Mouse (Mus musculus): Measurements from ENCODE around the gene Prex1. TPM values are rescaled to one million over a fixed set of nuclear protein-coding genes. Genes with fewer than 3 reads are reported as not detected.
A peak's percentile ranks its signal among the peaks of the same experiment; 100 is the strongest.

The Prex1 gene
- polyA plus RNA-seq, 1 experiment from 2014 or later, result 32.7 TPM

- H3K27me3 ChIP-seq, result no peaks in the 10 kb centered on the region
- H3K9ac ChIP-seq, result no peak overlapping the region
- ATAC-seq, result no peak
- H3K4me1 ChIP-seq, result peaks cover 74% of the 10 kb centered on the region
- 89% methylated on average over 4 of the region's 4 CpGs for WGBS
- H3K4me2 ChIP-seq, result no peak overlapping the region
- no peak overlapping the region for H3K4me3 ChIP-seq
- H3K9me3 ChIP-seq (replicated peaks), result no peaks in the 10 kb centered on the region
- H3K36me3 ChIP-seq (ENCODE audit: poor library complexity, severe bottlenecking), result no peaks in the 10 kb centered on the region
- H3K27ac ChIP-seq, result 0 out of 2 replicates have a peak overlapping the region, but pooled peaks have one; percentile 89
These were observed 58.8 kb downstream of the Prex1 start for GRCm38 (mm10) chr2:166654875-166655274.

GRCm38 (mm10) chr2:166653564-166653963 is 60.1 kb downstream of the Prex1 start:
- Histone ChIP-seq H3K27me3 (no peaks in the 10 kb centered on the region), H3K4me1 (peaks cover 73% of the 10 kb centered on the region), H3K4me2 (no peak overlapping the region), H3K9me3 (replicated peaks) (no peaks in the 10 kb centered on the region), H3K9ac (no peak overlapping the region), H3K36me3 (ENCODE audit: poor library complexity, severe bottlenecking) (no peaks in the 10 kb centered on the region), H3K4me3 (no peak overlapping the region), H3K27ac (peak overlapping the region; percentile 89)
- ATAC-seq, result peak; percentile 57
- 56% methylated on average over 5 of the region's 5 CpGs for WGBS

GRCm38 (mm10) chr2:166652672-166653071 is 61.0 kb downstream of the Prex1 start:
- no peak for ATAC-seq
- H3K4me3 ChIP-seq, result no peak overlapping the region
- peaks cover 64% of the 10 kb centered on the region for H3K4me1 ChIP-seq
- no peaks in the 10 kb centered on the region for H3K36me3 ChIP-seq (ENCODE audit: poor library complexity, severe bottlenecking)
- H3K9ac ChIP-seq, result no peak overlapping the region; the same call in 1 of the 2 replicates
- H3K4me2 ChIP-seq, result no peak overlapping the region
- WGBS, result 54% methylated on average over 4 of the region's 4 CpGs
- H3K9me3 ChIP-seq (replicated peaks), result no peaks in the 10 kb centered on the region
- no peaks in the 10 kb centered on the region for H3K27me3 ChIP-seq
- H3K27ac ChIP-seq, result peak overlapping the region; percentile 89; the same call in 1 of the 2 replicates

DNA sequence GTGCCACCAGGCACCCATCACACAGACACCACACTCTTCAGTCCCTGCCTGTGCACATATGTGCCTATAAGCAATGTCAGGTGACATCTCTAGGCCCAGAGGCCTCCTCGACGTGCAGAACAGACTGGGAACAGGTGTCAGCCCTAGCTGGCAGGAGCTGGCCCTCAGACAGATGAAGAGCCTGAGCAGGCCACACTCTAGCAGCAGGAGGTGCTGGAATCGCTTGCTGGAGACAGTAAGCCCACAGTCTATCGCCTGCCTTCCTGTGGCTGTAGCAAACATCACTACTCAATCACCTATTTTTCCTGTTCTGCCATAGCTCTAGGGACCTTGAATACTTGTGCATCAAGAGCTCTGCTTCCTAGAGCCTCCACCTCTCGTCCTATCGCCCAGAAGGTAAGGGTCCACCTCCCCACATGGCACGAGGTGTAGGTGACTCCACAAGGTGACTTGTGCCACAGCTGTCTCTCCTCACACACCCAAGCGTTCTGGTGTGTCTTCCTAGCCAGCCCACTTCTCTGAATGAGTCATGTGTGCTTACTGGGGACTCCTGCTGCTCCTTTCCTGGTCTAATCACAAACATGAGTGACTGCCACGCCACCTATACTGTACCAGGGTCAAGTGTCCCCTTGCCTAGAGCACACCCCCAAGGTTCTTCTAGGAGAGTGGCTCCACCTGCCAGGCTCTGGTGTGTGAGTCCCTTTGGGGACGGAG is 62.2 kb downstream of the Prex1 start:
- Histone ChIP-seq H3K4me1 (peaks cover 59% of the 10 kb centered on the region), H3K9ac (no peak overlapping the region), H3K27ac (peak overlapping the region; percentile 57), H3K27me3 (no peaks in the 10 kb centered on the region), H3K9me3 (replicated peaks) (no peaks in the 10 kb centered on the region), H3K4me2 (no peak overlapping the region), H3K36me3 (ENCODE audit: poor library complexity, severe bottlenecking) (peaks cover 2% of the 10 kb centered on the region; the same call in 1 of the 2 replicates), H3K4me3 (no peak overlapping the region)
- no peak for ATAC-seq
- 76% methylated on average over 10 of the region's 10 CpGs for WGBS

DNA sequence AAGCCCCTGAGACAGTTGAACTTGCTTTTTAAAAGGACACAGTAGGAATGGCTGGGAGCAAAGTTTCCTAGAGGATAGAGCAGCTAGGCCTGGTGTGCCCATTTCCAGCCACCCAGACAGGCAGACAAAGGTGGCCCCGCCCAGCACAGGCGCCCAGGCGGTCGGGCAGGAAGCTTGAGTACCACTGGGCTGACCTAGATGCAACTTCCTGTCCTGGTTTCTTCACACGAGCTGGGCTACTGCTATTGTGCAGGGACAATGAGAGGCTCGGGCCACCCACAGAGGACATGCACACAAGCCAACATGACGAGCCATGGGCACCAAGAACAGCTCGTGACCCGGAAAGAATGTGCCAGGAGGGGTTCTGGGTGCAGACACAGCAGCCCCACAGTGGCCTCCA is 63.2 kb downstream of the Prex1 start:
- Histone ChIP-seq H3K4me2 (no peak overlapping the region), H3K9ac (no peak overlapping the region), H3K27ac (no peak overlapping the region), H3K36me3 (ENCODE audit: poor library complexity, severe bottlenecking) (peaks cover 6% of the 10 kb centered on the region; the same call in 1 of the 2 replicates), H3K4me3 (no peak overlapping the region), H3K9me3 (replicated peaks) (no peaks in the 10 kb centered on the region), H3K4me1 (peaks cover 50% of the 10 kb centered on the region), H3K27me3 (no peaks in the 10 kb centered on the region)
- 33% methylated on average over 9 of the region's 9 CpGs for WGBS
- no peak for ATAC-seq

DNA sequence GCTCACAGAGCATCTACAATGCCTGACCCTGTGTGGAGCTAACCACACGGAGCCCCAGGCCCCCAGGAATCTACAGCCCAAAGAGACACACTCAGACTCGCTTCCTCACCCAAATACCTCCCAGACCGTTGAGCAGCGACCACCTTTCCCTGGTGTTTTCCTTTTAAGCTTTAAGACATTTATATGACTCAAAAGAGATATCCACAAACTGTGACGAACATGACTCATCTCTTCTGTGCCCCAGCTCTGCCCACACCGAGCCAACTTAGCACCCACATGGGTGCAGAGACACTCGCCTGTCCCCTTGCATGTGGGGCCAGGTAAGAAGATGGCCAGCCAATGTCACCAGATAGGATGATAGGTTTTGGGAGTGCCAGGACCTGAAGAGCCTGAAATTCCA is 66.4 kb downstream of the Prex1 start:
- Histone ChIP-seq H3K9ac (no peak overlapping the region), H3K4me1 (peaks cover 23% of the 10 kb centered on the region), H3K9me3 (replicated peaks) (no peaks in the 10 kb centered on the region), H3K36me3 (ENCODE audit: poor library complexity, severe bottlenecking) (peaks cover 16% of the 10 kb centered on the region; the same call in 1 of the 2 replicates), H3K27me3 (no peaks in the 10 kb centered on the region), H3K4me3 (no peak overlapping the region), H3K4me2 (no peak overlapping the region), H3K27ac (peak overlapping the region; percentile 35; the same call in 1 of the 2 replicates)
- ATAC-seq, result no peak
- 75% methylated on average over 7 of the region's 7 CpGs for WGBS

DNA sequence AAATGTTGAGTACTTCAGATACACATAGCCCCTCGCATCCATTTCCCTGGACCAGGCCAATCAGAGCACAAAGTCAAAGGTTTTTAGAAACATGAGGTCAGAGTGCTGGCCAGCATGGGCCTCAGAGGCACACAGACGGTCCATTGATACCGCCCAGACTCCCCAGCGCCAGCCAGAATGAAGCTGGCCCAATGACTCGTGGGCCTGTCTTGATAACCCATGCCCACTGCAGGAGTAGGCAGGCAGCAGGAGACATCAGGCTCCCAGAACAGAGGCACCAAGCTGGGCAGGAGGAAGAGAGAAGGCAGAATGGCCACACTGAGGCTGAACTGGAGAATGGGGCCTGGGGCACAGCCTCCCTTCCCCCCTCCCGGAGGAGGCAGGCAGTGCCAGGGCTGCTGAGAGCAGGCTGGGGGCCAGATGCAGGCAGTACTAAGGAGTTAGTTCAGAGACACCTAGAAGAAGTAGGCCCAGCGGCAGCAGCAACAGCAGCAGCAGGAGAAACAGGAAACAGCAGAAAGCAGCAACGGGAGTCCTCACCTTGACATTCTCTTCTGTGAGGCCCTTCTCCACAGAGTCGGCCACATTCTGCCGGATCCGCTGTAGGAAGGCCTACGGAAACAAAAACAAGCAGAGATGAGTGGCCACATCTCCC is 67.1 kb downstream of the Prex1 start:
- H3K9ac ChIP-seq, result no peak overlapping the region; the same call in 1 of the 2 replicates
- no peaks in the 10 kb centered on the region for H3K27me3 ChIP-seq
- no peak overlapping the region for H3K4me3 ChIP-seq
- H3K27ac ChIP-seq, result peak overlapping the region; percentile 35
- H3K4me2 ChIP-seq, result no peak overlapping the region
- peaks cover 17% of the 10 kb centered on the region; the same call in 1 of the 2 replicates for H3K36me3 ChIP-seq (ENCODE audit: poor library complexity, severe bottlenecking)
- H3K4me1 ChIP-seq, result peaks cover 19% of the 10 kb centered on the region
- WGBS, result 73% methylated on average over 12 of the region's 12 CpGs
- no peak for ATAC-seq
- H3K9me3 ChIP-seq (replicated peaks), result no peaks in the 10 kb centered on the region

DNA sequence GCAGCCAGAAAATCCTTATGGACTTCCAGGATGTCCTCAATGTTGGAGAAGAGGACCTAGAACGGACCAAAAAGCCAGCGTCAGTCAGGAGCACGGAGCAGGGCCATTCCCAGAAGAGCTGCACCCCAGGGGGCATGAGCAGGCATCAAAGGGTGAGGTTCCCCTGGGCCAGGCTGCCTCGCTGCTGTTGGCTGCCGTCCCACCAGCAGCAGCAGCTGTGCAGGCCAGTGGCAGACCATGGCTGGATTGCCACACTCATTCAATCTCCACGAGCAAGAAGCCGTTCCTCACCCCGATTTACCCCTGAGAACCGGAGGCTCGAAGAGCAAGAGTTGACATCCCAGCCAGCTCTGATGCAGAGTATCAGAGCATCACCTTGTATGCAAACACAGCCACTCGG is 68.8 kb downstream of the Prex1 start:
- Histone ChIP-seq H3K36me3 (ENCODE audit: poor library complexity, severe bottlenecking) (peaks cover 29% of the 10 kb centered on the region), H3K27me3 (no peaks in the 10 kb centered on the region), H3K9me3 (replicated peaks) (no peaks in the 10 kb centered on the region), H3K4me2 (no peak overlapping the region), H3K27ac (no peak overlapping the region), H3K4me3 (no peak overlapping the region), H3K4me1 (peaks cover 8% of the 10 kb centered on the region), H3K9ac (no peak overlapping the region)
- WGBS, result 82% methylated on average over 11 of the region's 11 CpGs
- no peak for ATAC-seq

- Histone ChIP-seq H3K9ac (no peak overlapping the region), H3K36me3 (ENCODE audit: poor library complexity, severe bottlenecking) (peaks cover 29% of the 10 kb centered on the region), H3K4me3 (no peak overlapping the region), H3K9me3 (replicated peaks) (no peaks in the 10 kb centered on the region), H3K4me2 (no peak overlapping the region), H3K27me3 (no peaks in the 10 kb centered on the region), H3K27ac (no peak overlapping the region), H3K4me1 (peaks cover 20% of the 10 kb centered on the region)
- no peak for ATAC-seq
- WGBS, result 90% methylated on average over 8 of the region's 8 CpGs
These were observed 71.0 kb downstream of the Prex1 start for GRCm38 (mm10) chr2:166642581-166642987.

DNA sequence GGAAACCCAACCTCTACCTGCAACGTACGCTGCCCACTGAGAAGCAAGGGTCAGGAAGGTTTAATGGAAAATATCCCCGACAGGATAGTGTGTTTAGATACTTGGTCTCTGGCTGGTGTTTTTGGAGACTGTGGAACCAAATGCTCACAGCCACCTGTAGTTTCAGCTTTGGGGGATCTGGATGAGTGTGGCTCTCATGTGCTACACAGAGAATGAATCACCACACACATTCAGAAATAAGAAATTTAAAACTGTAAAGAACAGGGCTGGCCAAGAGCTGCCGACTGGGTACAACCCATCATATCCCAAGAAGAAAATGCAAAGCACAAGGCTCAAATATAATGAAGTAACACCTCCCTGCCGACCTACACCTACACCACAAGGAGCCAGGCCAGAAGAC is 73.9 kb downstream of the Prex1 start:
- ATAC-seq, result no peak
- no peak overlapping the region for H3K27ac ChIP-seq
- no peak overlapping the region for H3K9ac ChIP-seq
- peaks cover 32% of the 10 kb centered on the region for H3K36me3 ChIP-seq (ENCODE audit: poor library complexity, severe bottlenecking)
- no peak overlapping the region for H3K4me3 ChIP-seq
- no peaks in the 10 kb centered on the region for H3K9me3 ChIP-seq (replicated peaks)
- H3K4me2 ChIP-seq, result no peak overlapping the region
- WGBS, result 92% methylated on average over 5 of the region's 5 CpGs
- no peaks in the 10 kb centered on the region for H3K27me3 ChIP-seq
- H3K4me1 ChIP-seq, result peaks cover 29% of the 10 kb centered on the region

DNA sequence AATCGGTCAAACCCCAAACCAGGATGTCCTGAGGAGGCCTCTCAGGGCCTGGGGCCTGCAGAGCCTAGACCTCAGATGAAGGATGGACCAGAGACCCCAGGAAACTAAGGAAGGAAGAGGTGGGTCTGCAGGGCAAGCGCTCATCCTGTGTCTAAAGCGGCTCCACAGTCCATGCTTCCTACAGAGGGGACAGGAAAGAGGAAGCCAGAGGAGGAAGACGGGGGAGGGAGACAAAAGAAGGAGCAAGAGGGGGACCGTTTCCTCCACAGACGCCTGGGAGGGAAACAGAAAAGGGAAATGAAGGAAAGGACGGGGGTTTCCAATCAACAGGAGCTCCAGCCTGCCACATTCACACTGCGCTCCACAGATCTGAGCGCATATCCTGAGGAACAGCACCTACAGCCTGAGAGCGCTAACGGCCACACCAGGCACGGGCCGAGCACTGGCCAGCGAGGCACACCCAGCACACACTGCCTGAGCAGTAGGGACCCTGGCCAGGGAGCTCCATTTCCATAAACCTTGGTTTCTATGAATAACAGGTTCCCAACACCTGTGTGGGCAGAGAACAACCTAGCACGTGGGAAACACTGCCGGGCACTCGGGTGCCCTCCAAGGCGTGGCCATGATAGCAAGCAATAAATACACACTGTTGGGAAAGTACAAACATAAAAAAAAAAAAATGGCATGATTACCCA is 74.5 kb downstream of the Prex1 start:
- ATAC-seq, result no peak
- no peaks in the 10 kb centered on the region for H3K27me3 ChIP-seq
- H3K9me3 ChIP-seq (replicated peaks), result no peaks in the 10 kb centered on the region
- no peak overlapping the region for H3K4me3 ChIP-seq
- H3K4me1 ChIP-seq, result peaks cover 29% of the 10 kb centered on the region
- WGBS, result 89% methylated on average over 18 of the region's 18 CpGs
- peaks cover 29% of the 10 kb centered on the region for H3K36me3 ChIP-seq (ENCODE audit: poor library complexity, severe bottlenecking)
- no peak overlapping the region for H3K27ac ChIP-seq
- H3K9ac ChIP-seq, result no peak overlapping the region
- H3K4me2 ChIP-seq, result no peak overlapping the region

Measured in forebrain, embryonic 13.5 days (tissue).